Mouse (Mus musculus): Measurements from ENCODE around the gene Iqgap2. TPM values are rescaled to one million over a fixed set of nuclear protein-coding genes. Genes with fewer than 3 reads are reported as not detected.

The Iqgap2 gene
- polyA plus RNA-seq, 1 experiment from 2014 or later = 9.7 TPM

DNA sequence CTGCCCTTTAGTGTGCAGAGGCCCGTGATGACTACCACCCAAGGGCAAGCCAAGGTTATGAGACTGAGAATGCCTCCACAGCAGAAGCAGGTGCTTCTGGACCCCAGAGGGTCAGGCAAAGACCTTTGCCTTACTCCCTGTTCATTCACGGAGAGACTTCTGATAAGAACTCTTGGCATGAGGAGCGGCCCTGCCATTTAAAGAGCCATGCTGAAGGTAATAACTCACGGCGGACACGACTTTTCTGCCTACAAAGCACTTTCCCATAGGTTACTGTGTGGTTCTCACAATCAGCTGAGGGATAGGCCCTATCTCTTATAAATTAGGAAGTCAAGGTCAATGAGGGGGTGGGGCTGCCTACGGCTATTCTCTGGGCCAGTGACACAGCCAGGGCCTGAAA lies 48.9 kb downstream of the Iqgap2 start:
- no peak for DNase-seq (ENCODE audit: low spot score)
- Histone ChIP-seq H3K4me1 (no peaks in the 10 kb centered on the region), H3K27me3 (ENCODE audit: low read depth, poor library complexity, severe bottlenecking) (no peaks in the 10 kb centered on the region), H3K36me3 (no peaks in the 10 kb centered on the region), H3K9me3 (replicated peaks) (no peaks in the 10 kb centered on the region), H3K4me3 (no peak overlapping the region), H3K27ac (no peak overlapping the region)
- WGBS = 88% methylated on average over 7 of the region's 7 CpGs

DNA sequence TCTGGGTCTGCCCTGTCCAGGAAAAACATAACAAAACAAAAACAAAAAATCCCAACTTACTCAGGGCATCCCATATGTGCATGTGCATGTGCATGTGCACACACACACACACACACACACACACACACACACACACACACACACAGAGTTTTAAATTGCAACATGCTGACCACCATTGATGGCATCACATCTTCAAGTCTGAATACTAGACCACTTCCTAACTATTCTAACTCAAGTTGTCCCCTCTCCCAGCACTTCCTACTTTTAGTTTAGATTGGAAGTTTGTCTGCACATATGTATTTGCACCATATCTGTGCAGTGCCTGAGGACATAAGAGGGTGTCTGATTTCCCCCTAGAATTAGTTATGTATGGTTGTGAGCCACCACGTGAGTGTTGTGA lies 49.8 kb downstream of the Iqgap2 start:
- no peaks in the 10 kb centered on the region for H3K27me3 ChIP-seq (ENCODE audit: low read depth, poor library complexity, severe bottlenecking)
- DNase-seq (ENCODE audit: low spot score) = no peak
- no peaks in the 10 kb centered on the region for H3K4me1 ChIP-seq
- H3K27ac ChIP-seq = no peak overlapping the region
- H3K36me3 ChIP-seq = no peaks in the 10 kb centered on the region
- no peaks in the 10 kb centered on the region for H3K9me3 ChIP-seq (replicated peaks)
- no peak overlapping the region for H3K4me3 ChIP-seq
- 96% methylated on average over 1 of the region's 1 CpGs for WGBS

DNA sequence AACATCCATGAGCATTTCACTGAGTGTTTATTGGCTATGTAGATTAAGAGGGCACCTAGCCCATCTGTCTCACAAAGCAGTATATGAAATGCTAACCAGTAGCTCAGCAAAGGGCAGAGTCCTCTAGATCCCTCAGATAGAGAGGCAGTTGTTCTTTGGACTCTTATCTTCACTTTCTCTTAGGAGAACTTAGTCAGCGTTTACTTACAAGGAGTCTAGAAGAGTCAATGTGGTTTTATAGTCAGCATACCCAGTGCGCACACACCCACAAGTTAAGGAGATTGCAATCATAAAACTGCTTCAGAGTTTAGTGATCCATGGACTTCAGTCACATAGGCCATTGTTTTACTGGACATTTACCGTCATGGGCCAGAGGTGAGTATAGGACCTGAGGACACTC lies 54.8 kb downstream of the Iqgap2 start:
- WGBS = 90% methylated on average over 3 of the region's 3 CpGs

DNA sequence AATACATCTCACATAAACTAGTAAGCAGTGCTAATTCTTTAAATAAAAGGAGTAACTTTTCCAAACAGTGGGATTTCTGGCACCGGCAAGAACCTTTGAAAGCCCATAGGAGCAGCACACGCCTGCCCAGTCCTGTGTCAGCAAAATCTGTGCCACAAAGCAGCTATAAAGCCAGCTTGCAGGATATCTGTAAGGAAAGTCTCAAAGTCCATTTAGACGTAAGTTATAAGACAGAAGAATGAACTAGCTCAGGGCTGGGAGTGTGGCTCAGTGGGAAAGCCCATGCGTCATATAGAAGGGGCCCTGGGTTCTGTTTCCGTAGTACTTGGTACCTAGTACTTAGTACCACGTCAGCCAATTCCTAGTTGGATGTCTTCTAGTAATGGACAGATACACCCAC lies 58.2 kb downstream of the Iqgap2 start:
- DNase-seq (ENCODE audit: low spot score) = no peak
- peaks cover 5% of the 10 kb centered on the region; the same call in 1 of the 2 replicates for H3K36me3 ChIP-seq
- H3K27ac ChIP-seq = no peak overlapping the region
- no peaks in the 10 kb centered on the region for H3K9me3 ChIP-seq (replicated peaks)
- H3K4me1 ChIP-seq = peaks cover 8% of the 10 kb centered on the region; the same call in 1 of the 2 replicates
- 94% methylated on average over 6 of the region's 6 CpGs for WGBS
- no peak overlapping the region for H3K4me3 ChIP-seq
- no peaks in the 10 kb centered on the region for H3K27me3 ChIP-seq (ENCODE audit: low read depth, poor library complexity, severe bottlenecking)

More for the DNA sequence above, 54.8 kb downstream of the Iqgap2 start:
- H3K4me1 ChIP-seq = peaks cover 4% of the 10 kb centered on the region; the same call in 1 of the 2 replicates
- H3K27ac ChIP-seq = no peak overlapping the region
- H3K4me3 ChIP-seq = no peak overlapping the region
- H3K27me3 ChIP-seq (ENCODE audit: low read depth, poor library complexity, severe bottlenecking) = no peaks in the 10 kb centered on the region
- DNase-seq (ENCODE audit: low spot score) = no peak
- H3K9me3 ChIP-seq (replicated peaks) = no peaks in the 10 kb centered on the region
- peaks cover 5% of the 10 kb centered on the region; the same call in 1 of the 2 replicates for H3K36me3 ChIP-seq

DNA sequence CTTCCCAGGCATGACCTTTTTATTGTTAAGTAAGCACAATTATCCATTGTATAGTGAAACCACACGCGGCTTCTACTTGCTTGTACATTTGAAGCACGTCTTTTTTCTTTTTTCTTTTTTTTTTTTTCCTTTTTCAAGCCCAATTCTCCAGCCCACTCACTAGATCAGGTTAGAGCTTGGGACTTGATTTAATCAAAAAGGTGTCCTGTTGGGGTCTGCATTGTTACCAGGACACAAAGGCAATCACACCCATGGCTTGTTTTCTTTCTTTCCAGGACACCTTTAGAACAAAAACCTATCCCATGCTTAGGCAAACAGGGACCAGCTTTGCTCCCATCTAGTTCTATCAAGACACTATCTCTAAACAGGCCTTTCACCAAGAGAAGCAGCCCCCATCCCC lies 59.0 kb downstream of the Iqgap2 start:
- Histone ChIP-seq H3K27ac (no peak overlapping the region), H3K27me3 (ENCODE audit: low read depth, poor library complexity, severe bottlenecking) (no peaks in the 10 kb centered on the region), H3K36me3 (peaks cover 5% of the 10 kb centered on the region; the same call in 1 of the 2 replicates), H3K9me3 (replicated peaks) (no peaks in the 10 kb centered on the region), H3K4me3 (no peak overlapping the region), H3K4me1 (peaks cover 8% of the 10 kb centered on the region; the same call in 1 of the 2 replicates)
- DNase-seq (ENCODE audit: low spot score) = no peak
- WGBS = 74% methylated on average over 3 of the region's 3 CpGs

DNA sequence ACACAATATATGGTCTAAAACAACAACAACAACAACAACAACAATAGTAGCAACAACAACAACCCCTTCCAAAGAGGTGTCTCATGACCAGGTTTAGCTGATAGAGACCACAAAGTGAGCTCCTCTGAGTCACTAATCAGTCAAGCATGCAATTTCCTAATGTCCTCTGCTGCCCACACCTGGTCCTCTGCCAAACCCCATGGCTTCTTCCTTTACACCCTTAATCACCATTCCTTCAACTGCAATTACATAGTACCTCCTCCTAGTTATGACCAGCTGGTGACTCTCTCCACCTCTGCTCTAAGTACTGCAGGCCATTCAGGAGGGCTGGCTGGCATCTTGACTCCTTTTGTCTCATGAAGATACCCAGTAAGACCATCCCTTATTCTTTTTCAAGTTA lies 60.0 kb downstream of the Iqgap2 start:
- DNase-seq (ENCODE audit: low spot score) = no peak
- H3K4me3 ChIP-seq = no peak overlapping the region
- no peaks in the 10 kb centered on the region for H3K9me3 ChIP-seq (replicated peaks)
- peaks cover 8% of the 10 kb centered on the region; the same call in 1 of the 2 replicates for H3K4me1 ChIP-seq
- no peaks in the 10 kb centered on the region for H3K27me3 ChIP-seq (ENCODE audit: low read depth, poor library complexity, severe bottlenecking)
- H3K36me3 ChIP-seq = peaks cover 5% of the 10 kb centered on the region; the same call in 1 of the 2 replicates
- no peak overlapping the region for H3K27ac ChIP-seq

DNA sequence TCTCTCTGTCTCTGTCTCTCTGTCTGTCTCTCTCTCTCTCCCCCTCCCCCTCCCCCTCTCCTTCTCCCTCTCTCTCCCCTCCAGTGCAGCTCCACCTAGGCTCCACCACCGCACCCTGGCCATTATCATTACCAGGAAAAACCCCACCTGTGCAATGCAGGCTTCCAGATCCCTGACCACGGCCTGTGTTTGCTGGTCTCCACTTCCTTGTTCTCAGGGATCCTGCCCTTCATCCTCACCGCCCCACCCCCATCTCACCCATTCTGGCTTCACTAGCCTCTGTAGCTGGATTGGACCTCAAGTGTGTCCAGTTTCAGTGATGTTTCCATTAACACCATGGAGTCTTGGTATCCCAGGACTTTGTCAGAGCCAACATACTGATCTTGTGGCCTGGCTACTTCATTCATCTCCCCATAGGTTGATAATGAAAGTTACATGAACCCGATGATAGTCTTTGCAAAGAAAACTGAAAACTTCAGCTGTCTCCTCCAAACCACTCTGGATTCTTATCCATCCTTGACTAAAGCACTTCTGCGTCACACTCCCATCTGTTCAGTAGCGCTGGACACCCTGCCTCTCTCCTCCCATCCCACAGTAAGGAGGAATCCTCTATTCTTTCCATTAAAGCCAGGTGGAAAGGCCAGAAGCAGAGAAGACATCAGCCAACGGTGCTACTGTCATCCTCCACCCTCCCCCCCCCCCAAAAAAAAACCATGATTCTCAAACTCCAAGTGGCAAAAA lies 62.1 kb downstream of the Iqgap2 start:
- H3K4me1 ChIP-seq = peaks cover 8% of the 10 kb centered on the region; the same call in 1 of the 2 replicates
- no peak for DNase-seq (ENCODE audit: low spot score)
- H3K36me3 ChIP-seq = no peaks in the 10 kb centered on the region
- no peaks in the 10 kb centered on the region for H3K27me3 ChIP-seq (ENCODE audit: low read depth, poor library complexity, severe bottlenecking)
- no peak overlapping the region for H3K27ac ChIP-seq
- 88% methylated on average over 7 of the region's 7 CpGs for WGBS
- H3K9me3 ChIP-seq (replicated peaks) = no peaks in the 10 kb centered on the region
- no peak overlapping the region for H3K4me3 ChIP-seq

DNA sequence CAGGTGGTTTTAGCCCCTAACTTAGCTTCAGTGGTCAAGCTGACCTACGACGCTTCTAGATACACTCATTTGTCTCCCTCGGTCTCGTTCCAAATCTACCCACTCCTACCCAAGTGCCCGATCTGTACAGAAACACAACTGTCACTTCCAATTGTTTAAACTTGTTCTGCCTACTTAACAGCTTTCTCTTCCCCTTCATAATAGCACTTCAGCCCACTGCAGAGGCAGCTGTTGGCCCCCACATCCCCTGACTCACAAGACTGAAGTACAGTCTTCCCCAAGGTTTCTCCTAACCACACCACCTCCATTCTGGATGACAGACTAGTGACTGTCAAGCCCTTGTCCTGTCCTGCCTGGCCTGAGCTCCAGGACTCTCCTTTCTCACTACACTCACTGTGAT lies 63.1 kb downstream of the Iqgap2 start:
- Histone ChIP-seq H3K9me3 (replicated peaks) (no peaks in the 10 kb centered on the region), H3K4me3 (no peak overlapping the region), H3K27me3 (ENCODE audit: low read depth, poor library complexity, severe bottlenecking) (no peaks in the 10 kb centered on the region), H3K36me3 (no peaks in the 10 kb centered on the region), H3K4me1 (peaks cover 8% of the 10 kb centered on the region; the same call in 1 of the 2 replicates), H3K27ac (no peak overlapping the region)
- DNase-seq (ENCODE audit: low spot score) = no peak
- 89% methylated on average over 5 of the region's 5 CpGs for WGBS

DNA sequence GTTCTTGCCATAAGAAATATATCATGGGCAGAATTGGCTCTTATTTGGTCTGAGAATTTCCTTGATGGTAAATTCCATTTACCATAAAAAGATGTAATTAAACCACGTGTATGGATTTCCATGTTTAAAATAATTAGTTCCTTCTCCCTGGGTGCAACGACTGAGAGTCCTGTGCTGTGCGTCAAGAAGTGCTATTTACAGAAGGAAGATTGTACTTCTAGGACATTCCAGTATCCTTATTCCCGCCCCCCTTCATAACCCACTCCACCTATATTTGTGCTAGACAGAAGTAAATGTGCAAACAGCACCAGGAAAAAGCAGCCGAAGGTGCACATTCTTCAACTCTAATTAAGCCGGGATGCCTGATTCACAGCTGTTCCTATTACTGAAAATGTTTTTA lies 65.5 kb downstream of the Iqgap2 start:
- no peak overlapping the region for H3K4me3 ChIP-seq
- 0 out of 2 replicates have a peak, but pooled peaks cover 3% of the 10 kb centered on the region for H3K4me1 ChIP-seq
- H3K36me3 ChIP-seq = no peaks in the 10 kb centered on the region
- WGBS = 92% methylated on average over 6 of the region's 6 CpGs
- H3K27me3 ChIP-seq (ENCODE audit: low read depth, poor library complexity, severe bottlenecking) = no peaks in the 10 kb centered on the region
- no peak overlapping the region for H3K27ac ChIP-seq
- no peak for DNase-seq (ENCODE audit: low spot score)
- H3K9me3 ChIP-seq (replicated peaks) = no peaks in the 10 kb centered on the region

DNA sequence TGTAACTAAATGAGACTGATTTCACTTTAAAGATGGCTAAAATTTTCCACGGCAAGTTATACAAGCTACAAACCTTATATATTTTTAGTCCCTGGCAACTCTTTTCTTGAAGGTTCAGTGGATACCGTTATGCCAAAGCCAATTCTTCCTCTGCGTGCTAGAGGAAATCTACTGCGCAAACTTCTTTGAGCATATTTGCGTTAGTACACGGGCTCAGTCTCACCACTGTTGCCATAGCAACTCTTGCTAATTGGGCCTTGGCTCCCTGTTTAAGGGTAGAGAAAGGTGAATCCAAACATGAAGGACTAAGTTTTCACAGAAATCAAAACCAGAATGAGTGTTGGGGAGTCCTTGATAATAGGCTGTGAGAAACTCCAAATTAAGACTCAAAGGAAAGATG lies 68.8 kb downstream of the Iqgap2 start:
- WGBS = 82% methylated on average over 6 of the region's 6 CpGs
- peaks cover 7% of the 10 kb centered on the region for H3K4me1 ChIP-seq
- H3K27ac ChIP-seq = no peak overlapping the region
- no peak for DNase-seq (ENCODE audit: low spot score)
- H3K27me3 ChIP-seq (ENCODE audit: low read depth, poor library complexity, severe bottlenecking) = no peaks in the 10 kb centered on the region
- H3K4me3 ChIP-seq = no peak overlapping the region
- no peaks in the 10 kb centered on the region for H3K36me3 ChIP-seq
- H3K9me3 ChIP-seq (replicated peaks) = no peaks in the 10 kb centered on the region

DNA sequence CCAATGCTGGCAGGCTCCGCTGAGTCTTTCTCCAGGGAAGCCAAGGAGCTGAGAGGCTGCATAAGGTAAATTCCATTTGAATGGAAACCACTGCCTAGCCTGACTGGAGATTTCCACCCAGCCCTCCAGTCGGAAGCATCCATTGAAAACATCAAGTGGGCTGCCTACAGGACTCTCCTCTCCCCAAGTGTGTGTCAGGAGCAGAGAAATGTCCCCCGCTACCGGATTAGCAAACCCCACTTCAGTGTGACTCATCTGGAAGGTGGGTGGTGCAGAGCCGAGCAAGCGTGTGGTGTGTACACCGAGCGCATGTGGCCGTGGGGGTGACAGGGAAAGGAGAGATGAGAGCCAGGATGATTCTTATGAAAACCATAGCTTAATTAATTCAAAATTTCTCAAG lies 71.7 kb downstream of the Iqgap2 start:
- no peak overlapping the region for H3K27ac ChIP-seq
- WGBS = 91% methylated on average over 9 of the region's 9 CpGs
- H3K36me3 ChIP-seq = no peaks in the 10 kb centered on the region
- no peaks in the 10 kb centered on the region for H3K9me3 ChIP-seq (replicated peaks)
- no peaks in the 10 kb centered on the region for H3K27me3 ChIP-seq (ENCODE audit: low read depth, poor library complexity, severe bottlenecking)
- H3K4me1 ChIP-seq = peaks cover 13% of the 10 kb centered on the region
- no peak overlapping the region for H3K4me3 ChIP-seq
- no peak for DNase-seq (ENCODE audit: low spot score)

DNA sequence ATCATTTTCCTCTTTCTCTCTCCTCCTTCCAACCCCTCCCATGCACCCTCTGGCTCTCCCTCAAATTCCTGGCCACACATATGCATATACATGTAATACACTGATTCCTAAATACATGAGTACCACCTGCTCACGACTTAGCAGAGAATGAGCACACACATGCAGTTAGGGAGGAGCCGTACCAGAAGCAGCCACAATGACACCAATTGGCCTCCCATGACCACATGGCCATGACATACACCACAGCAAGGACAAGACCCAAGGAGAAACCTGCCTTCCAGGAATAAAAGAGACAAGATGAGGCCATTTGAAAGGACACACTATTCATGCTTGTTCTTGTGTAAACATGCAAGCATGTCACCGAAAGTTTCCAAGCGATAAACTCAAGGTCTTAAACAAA lies 72.8 kb downstream of the Iqgap2 start:
- WGBS = 94% methylated on average over 4 of the region's 4 CpGs
- H3K27me3 ChIP-seq (ENCODE audit: low read depth, poor library complexity, severe bottlenecking) = no peaks in the 10 kb centered on the region
- no peaks in the 10 kb centered on the region for H3K36me3 ChIP-seq
- DNase-seq (ENCODE audit: low spot score) = no peak
- H3K9me3 ChIP-seq (replicated peaks) = no peaks in the 10 kb centered on the region
- no peak overlapping the region for H3K4me3 ChIP-seq
- H3K27ac ChIP-seq = no peak overlapping the region
- H3K4me1 ChIP-seq = peaks cover 13% of the 10 kb centered on the region

DNA sequence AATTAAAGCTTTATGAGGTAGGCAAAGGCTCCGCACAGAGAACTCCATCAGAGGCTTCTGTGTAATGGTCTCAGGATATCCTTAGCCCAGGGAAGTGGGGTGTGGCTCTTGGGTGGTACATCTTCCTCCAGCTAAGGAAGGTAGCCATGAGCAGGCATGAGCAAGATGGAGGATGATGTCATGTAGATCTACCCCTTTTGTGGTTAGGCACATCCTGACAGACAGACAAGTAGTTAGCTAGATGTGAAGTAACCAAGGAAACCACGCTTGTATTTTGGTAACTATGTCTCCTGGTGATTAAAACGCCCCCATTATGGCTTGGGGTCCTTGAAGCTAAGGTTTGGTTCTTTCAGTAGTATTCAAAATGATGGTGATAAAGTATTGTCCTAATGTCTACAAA lies 78.1 kb downstream of the Iqgap2 start:
- DNase-seq (ENCODE audit: low spot score) = no peak
- H3K4me1 ChIP-seq = peaks cover 10% of the 10 kb centered on the region
- WGBS = 87% methylated on average over 3 of the region's 3 CpGs

DNA sequence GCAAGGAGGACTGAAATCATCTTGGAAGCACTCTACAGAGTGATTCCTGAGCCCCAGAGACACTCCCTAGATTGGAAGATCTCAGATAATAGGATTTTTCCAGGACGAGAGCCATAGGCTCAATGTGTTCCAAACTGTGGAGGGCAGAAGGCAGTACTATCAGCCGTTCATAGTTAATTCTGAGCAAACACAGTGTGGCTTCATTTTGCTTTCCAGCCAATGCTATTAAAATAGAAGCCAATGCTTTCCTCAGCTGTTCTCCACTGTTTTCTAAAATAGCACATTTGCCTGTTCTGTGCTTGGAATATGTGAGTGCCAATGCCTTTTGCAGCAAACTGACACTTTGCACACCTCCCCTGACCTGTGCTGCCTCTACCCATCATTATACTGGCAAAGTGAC lies 80.9 kb downstream of the Iqgap2 start:
- Histone ChIP-seq H3K36me3 (no peaks in the 10 kb centered on the region), H3K27me3 (ENCODE audit: low read depth, poor library complexity, severe bottlenecking) (no peaks in the 10 kb centered on the region), H3K9me3 (replicated peaks) (no peaks in the 10 kb centered on the region), H3K4me1 (peaks cover 3% of the 10 kb centered on the region), H3K27ac (no peak overlapping the region), H3K4me3 (no peak overlapping the region)
- 89% methylated on average over 2 of the region's 2 CpGs for WGBS
- no peak for DNase-seq (ENCODE audit: low spot score)

More for the DNA sequence above, 78.1 kb downstream of the Iqgap2 start:
- H3K27ac ChIP-seq = no peak overlapping the region
- no peak overlapping the region for H3K4me3 ChIP-seq
- no peaks in the 10 kb centered on the region for H3K36me3 ChIP-seq
- H3K27me3 ChIP-seq (ENCODE audit: low read depth, poor library complexity, severe bottlenecking) = no peaks in the 10 kb centered on the region
- no peaks in the 10 kb centered on the region for H3K9me3 ChIP-seq (replicated peaks)
